Mouse (Mus musculus) neural tube, embryonic 13.5 days (tissue): ENCODE measurements around the gene Tnfrsf22. TPM values are rescaled to one million over a fixed set of nuclear protein-coding genes. Genes with fewer than 3 reads are reported as not detected.

ENCODE experiments used
- ATAC-seq: fragments of 200-750 bp; cut with Nextera tagmentation; 2 replicates; pipeline ENCODE4 v1.8.0; 2017; ENCODE audit warnings: low read depth, mild to moderate bottlenecking, moderate TSS enrichment, moderate library complexity
- H3K27ac ChIP-seq: fragments of 300-500 bp; sonication (generic); replicated peaks from 2 replicates; pipeline ENCODE4 v1.5.1; 2015; ENCODE audit warnings: moderate library complexity, mild to moderate bottlenecking, inconsistent platforms
- H3K27me3 ChIP-seq: fragments of 300-500 bp; sonication (generic); 2 replicates; pipeline ENCODE4 v1.6.1; 2015; ENCODE audit warnings: mild to moderate bottlenecking, inconsistent platforms
- H3K36me3 ChIP-seq: fragments of 300-500 bp; sonication (generic); 2 replicates; pipeline ENCODE4 v1.6.1; 2015; ENCODE audit warnings: mild to moderate bottlenecking, inconsistent platforms
- H3K4me1 ChIP-seq: fragments of 300-500 bp; sonication (generic); replicated peaks from 2 replicates; pipeline ENCODE4 v1.6.1; 2015; ENCODE audit warnings: inconsistent platforms
- H3K4me2 ChIP-seq: fragments of 300-500 bp; sonication (generic); 2 replicates; pipeline ENCODE4 v1.6.1; 2015; ENCODE audit warnings: inconsistent platforms, mild to moderate bottlenecking, moderate library complexity
- H3K4me3 ChIP-seq: fragments of 300-500 bp; sonication (generic); 2 replicates; pipeline ENCODE4 v1.5.1; 2015; ENCODE audit warnings: mild to moderate bottlenecking, inconsistent platforms
- H3K9ac ChIP-seq: fragments of 300-500 bp; sonication (generic); 2 replicates; pipeline ENCODE4 v1.6.1; 2015; ENCODE audit warnings: moderate library complexity, mild to moderate bottlenecking, inconsistent platforms
- H3K9me3 ChIP-seq: fragments of 300-500 bp; sonication (generic); 2 replicates; pipeline ENCODE4 v1.6.1; 2016; ENCODE audit warnings: inconsistent platforms
- WGBS: fragments of 180-500 bp; shearing (Covaris S2); methylation state at CpG from one replicate; pipeline ENCODE4 v1.1.7; 2015; 5-methylcytosine and 5-hydroxymethylcytosine counted together
- polyA plus RNA-seq: library from polyadenylated mRNA; unstranded; fragments of >200 nt; fragmentation: Nextera tagmentation; extraction: Ambion mirVana; gene quantifications from 2 replicates; pipeline ENCODE4 v1.2.1, GENCODE M21; 2015

The Tnfrsf22 gene
- polyA plus RNA-seq, 1 experiment from 2014 or later, result 3.2 TPM

GRCm38 (mm10) chr7:143627555-143628286 is 21.7 kb downstream of the Tnfrsf22 start:
- WGBS, result 63% methylated on average over 10 of the region's 10 CpGs

GRCm38 (mm10) chr7:143626178-143626577 is 23.3 kb downstream of the Tnfrsf22 start:
- H3K27me3 ChIP-seq, result no peaks in the 10 kb centered on the region
- 72% methylated on average over 2 of the region's 2 CpGs for WGBS
- ATAC-seq, result no peak

More at GRCm38 (mm10) chr7:143627555-143628286, 21.7 kb downstream of the Tnfrsf22 start:
- no peaks in the 10 kb centered on the region for H3K36me3 ChIP-seq
- H3K9ac ChIP-seq, result no peak overlapping the region
- no peaks in the 10 kb centered on the region for H3K9me3 ChIP-seq
- ATAC-seq, result no peak
- no peak overlapping the region for H3K4me2 ChIP-seq
- no peaks in the 10 kb centered on the region for H3K27me3 ChIP-seq
- no peak overlapping the region for H3K27ac ChIP-seq
- no peak overlapping the region for H3K4me3 ChIP-seq
- H3K4me1 ChIP-seq, result no peaks in the 10 kb centered on the region

GRCm38 (mm10) chr7:143625151-143625550 is 24.3 kb downstream of the Tnfrsf22 start:
- no peak for ATAC-seq
- no peaks in the 10 kb centered on the region for H3K27me3 ChIP-seq
- no peaks in the 10 kb centered on the region for H3K36me3 ChIP-seq
- 80% methylated on average over 5 of the region's 5 CpGs for WGBS
- H3K9me3 ChIP-seq, result no peaks in the 10 kb centered on the region
- H3K27ac ChIP-seq, result no peak overlapping the region
- H3K4me3 ChIP-seq, result no peak overlapping the region
- H3K4me1 ChIP-seq, result no peaks in the 10 kb centered on the region
- no peak overlapping the region for H3K9ac ChIP-seq
- no peak overlapping the region for H3K4me2 ChIP-seq

More at GRCm38 (mm10) chr7:143626178-143626577, 23.3 kb downstream of the Tnfrsf22 start:
- Histone ChIP-seq H3K9me3 (no peaks in the 10 kb centered on the region), H3K4me1 (no peaks in the 10 kb centered on the region), H3K4me2 (no peak overlapping the region), H3K36me3 (no peaks in the 10 kb centered on the region), H3K27ac (no peak overlapping the region), H3K9ac (no peak overlapping the region), H3K4me3 (no peak overlapping the region)

GRCm38 (mm10) chr7:143624561-143624960 is 24.9 kb downstream of the Tnfrsf22 start:
- H3K27me3 ChIP-seq, result no peaks in the 10 kb centered on the region
- H3K36me3 ChIP-seq, result no peaks in the 10 kb centered on the region
- no peak for ATAC-seq
- H3K9me3 ChIP-seq, result no peaks in the 10 kb centered on the region
- H3K4me2 ChIP-seq, result no peak overlapping the region
- no peak overlapping the region for H3K9ac ChIP-seq
- H3K4me1 ChIP-seq, result no peaks in the 10 kb centered on the region
- 75% methylated on average over 3 of the region's 3 CpGs for WGBS
- H3K4me3 ChIP-seq, result no peak overlapping the region
- no peak overlapping the region for H3K27ac ChIP-seq

GRCm38 (mm10) chr7:143620951-143621350 is 28.5 kb downstream of the Tnfrsf22 start:
- H3K27ac ChIP-seq, result no peak overlapping the region
- no peaks in the 10 kb centered on the region for H3K36me3 ChIP-seq
- no peak overlapping the region for H3K4me2 ChIP-seq
- H3K9ac ChIP-seq, result no peak overlapping the region
- no peak overlapping the region for H3K4me3 ChIP-seq
- H3K27me3 ChIP-seq, result no peaks in the 10 kb centered on the region
- no peak for ATAC-seq
- H3K4me1 ChIP-seq, result no peaks in the 10 kb centered on the region
- 71% methylated on average over 1 of the region's 1 CpGs for WGBS
- no peaks in the 10 kb centered on the region for H3K9me3 ChIP-seq

GRCm38 (mm10) chr7:143614404-143615135 is 34.9 kb downstream of the Tnfrsf22 start:
- H3K27ac ChIP-seq, result no peak overlapping the region
- WGBS, result 65% methylated on average over 9 of the region's 9 CpGs
- ATAC-seq, result no peak

GRCm38 (mm10) chr7:143612215-143612614 is 37.2 kb downstream of the Tnfrsf22 start:
- Histone ChIP-seq H3K4me3 (no peak overlapping the region), H3K4me2 (no peak overlapping the region), H3K27ac (no peak overlapping the region), H3K4me1 (no peaks in the 10 kb centered on the region), H3K36me3 (no peaks in the 10 kb centered on the region), H3K27me3 (no peaks in the 10 kb centered on the region), H3K9ac (no peak overlapping the region), H3K9me3 (no peaks in the 10 kb centered on the region)
- ATAC-seq, result no peak
- 57% methylated on average over 3 of the region's 3 CpGs for WGBS

More at GRCm38 (mm10) chr7:143614404-143615135, 34.9 kb downstream of the Tnfrsf22 start:
- no peak overlapping the region for H3K4me2 ChIP-seq
- H3K27me3 ChIP-seq, result no peaks in the 10 kb centered on the region
- no peaks in the 10 kb centered on the region for H3K36me3 ChIP-seq
- H3K9ac ChIP-seq, result no peak overlapping the region
- no peak overlapping the region for H3K4me3 ChIP-seq
- H3K9me3 ChIP-seq, result no peaks in the 10 kb centered on the region
- no peaks in the 10 kb centered on the region for H3K4me1 ChIP-seq

- no peaks in the 10 kb centered on the region; the same call in 1 of the 2 replicates for H3K4me1 ChIP-seq
- H3K4me3 ChIP-seq, result no peak overlapping the region
- no peaks in the 10 kb centered on the region for H3K9me3 ChIP-seq
- H3K27me3 ChIP-seq, result no peaks in the 10 kb centered on the region
- no peak for ATAC-seq
- H3K4me2 ChIP-seq, result no peak overlapping the region
- no peaks in the 10 kb centered on the region for H3K36me3 ChIP-seq
- no peak overlapping the region for H3K9ac ChIP-seq
- 91% methylated on average over 3 of the region's 3 CpGs for WGBS
- H3K27ac ChIP-seq, result no peak overlapping the region
Measured at GRCm38 (mm10) chr7:143605321-143605720, 44.1 kb downstream of the Tnfrsf22 start.

GRCm38 (mm10) chr7:143604889-143605288 is 44.6 kb downstream of the Tnfrsf22 start:
- H3K27ac ChIP-seq, result no peak overlapping the region
- H3K4me3 ChIP-seq, result no peak overlapping the region
- H3K9me3 ChIP-seq, result no peaks in the 10 kb centered on the region
- no peak overlapping the region for H3K4me2 ChIP-seq
- H3K4me1 ChIP-seq, result no peaks in the 10 kb centered on the region; the same call in 1 of the 2 replicates
- no peaks in the 10 kb centered on the region for H3K36me3 ChIP-seq
- 74% methylated on average over 2 of the region's 2 CpGs for WGBS
- ATAC-seq, result no peak
- no peak overlapping the region for H3K9ac ChIP-seq
- no peaks in the 10 kb centered on the region for H3K27me3 ChIP-seq

- 75% methylated on average over 2 of the region's 2 CpGs for WGBS
- H3K36me3 ChIP-seq, result 0 out of 2 replicates have a peak, but pooled peaks cover under 1% of the 10 kb centered on the region
- H3K27ac ChIP-seq, result no peak overlapping the region
- H3K4me3 ChIP-seq, result no peak overlapping the region
- H3K9ac ChIP-seq, result no peak overlapping the region
- H3K4me1 ChIP-seq, result peaks cover 16% of the 10 kb centered on the region
- H3K9me3 ChIP-seq, result no peaks in the 10 kb centered on the region
- ATAC-seq, result no peak
- no peak overlapping the region for H3K4me2 ChIP-seq
- H3K27me3 ChIP-seq, result no peaks in the 10 kb centered on the region
Measured at GRCm38 (mm10) chr7:143601705-143602104, 47.8 kb downstream of the Tnfrsf22 start.

GRCm38 (mm10) chr7:143600231-143600740 is 49.2 kb downstream of the Tnfrsf22 start:
- WGBS, result 10% methylated on average over 14 of the region's 15 CpGs
- peaks cover 8% of the 10 kb centered on the region; the same call in 1 of the 2 replicates for H3K36me3 ChIP-seq
- H3K4me2 ChIP-seq, result peak overlapping the region; percentile 99
- H3K9me3 ChIP-seq, result no peaks in the 10 kb centered on the region
- no peaks in the 10 kb centered on the region for H3K27me3 ChIP-seq
- peak overlapping the region; percentile 89 for H3K4me3 ChIP-seq
- H3K4me1 ChIP-seq, result peaks cover 22% of the 10 kb centered on the region
- H3K9ac ChIP-seq, result peak overlapping the region; percentile 92
- H3K27ac ChIP-seq, result no peak overlapping the region
- ATAC-seq, result no peak; the same call in 1 of the 2 replicates
